Mouse (Mus musculus) MEL (cell line): ENCODE measurements around the gene Ildr1.

Experiments used
- CHD1 ChIP-seq: IDR thresholded peaks from 2 replicates; pipeline ENCODE4 v1.6.1; 2012; ENCODE audit warnings: low read depth, mild to moderate bottlenecking, inconsistent platforms, low read length, improper control_type of control experiment
- CTCF ChIP-seq, 3 experiments: IDR thresholded peaks in 2 of 3; conservative IDR thresholded peaks in 1 of 3; 2 replicates each; pipeline ENCODE4 v1.5.1; 2011 to 2012; ENCODE audit warnings: low read length in 3 of 3, low read depth in 2 of 3, mild to moderate bottlenecking in 2 of 3, improper control_type of control experiment in 1 of 3, inconsistent platforms in 1 of 3, mixed read lengths in 1 of 3, moderate library complexity in 1 of 3; ENCODE audit not compliant: control insufficient read depth in 1 of 3, insufficient read depth in 1 of 3, poor library complexity in 1 of 3, severe bottlenecking in 1 of 3
- EP300 ChIP-seq, 2 experiments: IDR thresholded peaks; 2 replicates each; pipeline ENCODE4 v1.6.1; 2011; ENCODE audit warnings: improper control_type of control experiment in 2 of 2, low read length in 2 of 2, low read depth in 1 of 2, mild to moderate bottlenecking in 1 of 2
- KAT2A ChIP-seq: conservative IDR thresholded peaks from 2 replicates; pipeline ENCODE4 v1.6.1; 2012; ENCODE audit warnings: low read depth, low read length, improper control_type of control experiment, inconsistent platforms
- NELFE ChIP-seq: IDR thresholded peaks from 2 replicates; pipeline ENCODE4 v1.6.1; 2011; ENCODE audit warnings: low read depth, low read length, improper control_type of control experiment
- NRF1 ChIP-seq: IDR thresholded peaks from 2 replicates; pipeline ENCODE4 v1.6.1; 2014; ENCODE audit warnings: low read depth, mild to moderate bottlenecking, inconsistent platforms, low read length, improper control_type of control experiment, moderate library complexity; ENCODE audit not compliant: poor library complexity, insufficient read depth, severe bottlenecking
- POLR2A ChIP-seq, 2 experiments: IDR thresholded peaks; 2 replicates each; pipeline ENCODE4 v1.6.1; 2011 to 2012; ENCODE audit warnings: low read length in 2 of 2, mild to moderate bottlenecking in 2 of 2, control low read depth in 1 of 2, improper control_type of control experiment in 1 of 2, low read depth in 1 of 2, moderate library complexity in 1 of 2; ENCODE audit not compliant: control insufficient read depth in 1 of 2, insufficient read depth in 1 of 2, poor library complexity in 1 of 2
- SIN3A ChIP-seq: IDR thresholded peaks from 2 replicates; pipeline ENCODE4 v1.6.1; 2012; ENCODE audit warnings: low read length, improper control_type of control experiment, inconsistent platforms
- TBP ChIP-seq: IDR thresholded peaks from 2 replicates; pipeline ENCODE4 v1.8.0; 2011; ENCODE audit warnings: low read depth, low read length, improper control_type of control experiment
- TCF12 ChIP-seq: IDR thresholded peaks from 2 replicates; pipeline ENCODE4 v1.6.1; 2014; ENCODE audit warnings: low read depth, mild to moderate bottlenecking, inconsistent platforms, low read length, improper control_type of control experiment, moderate library complexity
- USF1 ChIP-seq: IDR thresholded peaks from 2 replicates; pipeline ENCODE4 v1.6.1; 2014; ENCODE audit warnings: low read depth, mild to moderate bottlenecking, inconsistent platforms, low read length, improper control_type of control experiment, moderate library complexity
- ZMIZ1 ChIP-seq: IDR thresholded peaks from 2 replicates; pipeline ENCODE4 v1.6.1; 2012; ENCODE audit warnings: low read depth, mild to moderate bottlenecking, inconsistent platforms, low read length, improper control_type of control experiment, moderate library complexity

DNA sequence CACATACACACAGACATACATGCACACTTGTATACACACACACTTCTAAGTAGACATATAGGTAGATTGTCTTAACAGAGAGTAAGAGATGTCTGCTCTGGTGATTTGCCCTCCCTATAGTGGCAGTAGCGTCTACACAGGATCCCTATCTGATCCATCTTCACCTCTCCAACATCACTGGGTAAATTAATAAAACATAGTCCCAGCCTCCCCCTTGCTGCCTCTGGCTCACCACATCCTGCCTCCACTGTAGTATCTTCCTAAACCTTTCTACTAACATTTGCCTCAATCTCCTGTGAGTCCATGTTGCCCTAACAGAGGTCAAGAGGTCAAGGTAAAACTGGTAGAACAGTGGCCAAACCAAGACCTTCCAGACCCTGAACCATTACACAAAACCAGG is 38.6 kb upstream of the Ildr1 start:
- no peak for TF ChIP-seq KAT2A
- no peak for TF ChIP-seq EP300 (IDR thresholded peaks at IDR 0.05; ENCODE audit: low read depth in 1 of 2, low read length in 2 of 2)
- no peak for TF ChIP-seq POLR2A (IDR thresholded peaks at IDR 0.05; ENCODE audit: control insufficient read depth in 1 of 2, insufficient read depth in 1 of 2, low read depth in 1 of 2, low read length in 2 of 2, poor library complexity in 1 of 2)
- no peak for TF ChIP-seq ZMIZ1
- no peak for TF ChIP-seq TBP
- TF ChIP-seq CHD1: no peak
- TF ChIP-seq NRF1: no peak
- no peak for TF ChIP-seq TCF12
- TF ChIP-seq NELFE: no peak
- no peak for TF ChIP-seq CTCF (IDR thresholded peaks at IDR 0.05 in 2 of 3, conservative IDR thresholded peaks at IDR 0.05 in 1 of 3; ENCODE audit: control insufficient read depth in 1 of 3, insufficient read depth in 1 of 3, low read depth in 2 of 3, low read length in 3 of 3, poor library complexity in 1 of 3, severe bottlenecking in 1 of 3)
- no peak for TF ChIP-seq USF1
- no peak for TF ChIP-seq SIN3A
